Mouse (Mus musculus) liver, postnatal 0 days (tissue): ENCODE measurements at regions not wholly inside any gene's neighbourhood (a gene's known extent, or its start where the extent isn't known, plus 50 kb on each side); places are given as distances from the start of the nearest gene placed in this dataset.

ENCODE experiments used
- ATAC-seq: fragments of 200-750 bp; cut with Nextera tagmentation; 2 replicates; pipeline ENCODE4 v1.8.0; 2017; ENCODE audit warnings: mild to moderate bottlenecking, moderate library complexity
- DNase-seq: peaks from one replicate; pipeline ENCODE4 v3.0.0-alpha.2; 2016
- H3K27ac ChIP-seq: fragments of 300-500 bp; sonication (generic); 2 replicates; pipeline ENCODE4 v1.5.1; 2014; ENCODE audit warnings: antibody characterized with exemption, moderate library complexity, mild to moderate bottlenecking, low read depth
- H3K27me3 ChIP-seq: fragments of 300-500 bp; sonication (generic); 2 replicates; pipeline ENCODE4 v1.6.1; 2014; ENCODE audit warnings: low read length, control low read depth, mixed read lengths; ENCODE audit not compliant: insufficient read depth
- H3K36me3 ChIP-seq: fragments of 300-500 bp; sonication (generic); replicated peaks from 2 replicates; pipeline ENCODE4 v1.6.1; 2014; ENCODE audit warnings: mild to moderate bottlenecking, control low read depth, low read length, moderate library complexity, mixed read lengths; ENCODE audit not compliant: insufficient read depth
- H3K4me1 ChIP-seq: fragments of 300-500 bp; sonication (generic); 2 replicates; pipeline ENCODE4 v1.6.1; 2014; ENCODE audit warnings: antibody characterized with exemption, mild to moderate bottlenecking, control low read depth; ENCODE audit not compliant: insufficient read depth
- H3K4me2 ChIP-seq: fragments of 300-500 bp; sonication (generic); 2 replicates; pipeline ENCODE4 v1.6.1; 2014; ENCODE audit warnings: low read depth, mild to moderate bottlenecking, low read length, moderate library complexity, mixed read lengths
- H3K4me3 ChIP-seq: fragments of 300-500 bp; sonication (generic); 2 replicates; pipeline ENCODE4 v1.5.1; 2014; ENCODE audit warnings: low read depth, low read length
- H3K9ac ChIP-seq: fragments of 300-500 bp; sonication (generic); replicated peaks from 2 replicates; pipeline ENCODE4 v1.6.1; 2014; ENCODE audit warnings: mild to moderate bottlenecking, moderate library complexity
- H3K9me3 ChIP-seq: fragments of 300-500 bp; sonication (generic); 2 replicates; pipeline ENCODE4 v1.6.1; 2016; ENCODE audit warnings: mild to moderate bottlenecking, control low read depth, low read length, mixed read lengths
- CTCF ChIP-seq: sonication (generic); IDR thresholded peaks from 2 replicates; pipeline ENCODE4 v1.5.1; 2016; ENCODE audit warnings: antibody characterized with exemption, low read depth
- EP300 ChIP-seq: IDR thresholded peaks from 2 replicates; pipeline ENCODE4 v1.6.1; 2016; ENCODE audit warnings: antibody characterized with exemption, low read depth, mild to moderate bottlenecking
- WGBS: fragments of 180-500 bp; shearing (Covaris S2); extraction: QIAGEN DNeasy Blood & Tissue Kit; methylation state at CpG from one replicate; pipeline ENCODE4 v1.1.7; 2014; ENCODE audit not compliant: insufficient replicate concordance; 5-methylcytosine and 5-hydroxymethylcytosine counted together

GRCm38 (mm10) chr9:122642913-122643312 lies 104.2 kb upstream of the Topaz1 start:
- Histone ChIP-seq H3K4me2 (no peak overlapping the region), H3K9ac (no peak overlapping the region), H3K4me1 (no peaks in the 10 kb centered on the region), H3K27me3 (no peaks in the 10 kb centered on the region), H3K36me3 (no peaks in the 10 kb centered on the region), H3K27ac (no peak overlapping the region), H3K4me3 (no peak overlapping the region), H3K9me3 (no peaks in the 10 kb centered on the region)
- TF ChIP-seq EP300 (no peak), CTCF (no peak)
- no peak for ATAC-seq
- DNase-seq = no peak
- 40% methylated on average over 7 of the region's 7 CpGs for WGBS

DNA sequence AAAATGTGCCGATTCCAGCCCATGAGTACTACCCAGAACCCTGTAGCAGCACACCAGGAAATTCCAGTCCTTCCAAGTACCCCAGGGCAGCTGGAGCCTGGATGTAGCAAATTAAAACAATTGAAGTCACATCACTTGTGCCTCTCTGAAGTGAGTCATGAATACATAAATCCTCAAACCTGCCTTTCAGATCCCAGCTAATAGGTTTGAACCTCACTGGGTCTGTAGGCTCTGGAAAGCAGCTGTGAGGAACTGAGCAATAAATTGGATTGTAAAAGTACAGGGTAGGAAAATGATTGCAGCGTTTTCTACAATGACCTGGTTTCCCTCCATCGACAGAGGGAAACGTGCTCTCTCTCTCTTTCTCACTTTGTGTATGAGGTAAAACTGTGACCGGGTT lies 101.6 kb upstream of the Topaz1 start:
- H3K9ac ChIP-seq = no peak overlapping the region
- no peak overlapping the region for H3K4me3 ChIP-seq
- WGBS = 53% methylated on average over 5 of the region's 5 CpGs
- no peak for DNase-seq
- TF ChIP-seq EP300 (no peak), CTCF (no peak)
- no peaks in the 10 kb centered on the region for H3K4me1 ChIP-seq
- H3K36me3 ChIP-seq = no peaks in the 10 kb centered on the region
- H3K4me2 ChIP-seq = no peak overlapping the region
- no peak overlapping the region for H3K27ac ChIP-seq
- no peaks in the 10 kb centered on the region for H3K9me3 ChIP-seq
- ATAC-seq = no peak
- H3K27me3 ChIP-seq = no peaks in the 10 kb centered on the region

- DNase-seq = no peak
- H3K4me1 ChIP-seq = no peaks in the 10 kb centered on the region
- 83% methylated on average over 3 of the region's 3 CpGs for WGBS
Measured at GRCm38 (mm10) chr9:122650862-122651261, 96.3 kb upstream of the Topaz1 start.

GRCm38 (mm10) chr9:122655583-122655982 lies 91.6 kb upstream of the Topaz1 start:
- 35% methylated on average over 16 of the region's 17 CpGs for WGBS
- no peak for DNase-seq
- H3K4me1 ChIP-seq = no peaks in the 10 kb centered on the region
- H3K9ac ChIP-seq = no peak overlapping the region
- H3K27me3 ChIP-seq = no peaks in the 10 kb centered on the region
- no peak for ATAC-seq
- no peaks in the 10 kb centered on the region for H3K9me3 ChIP-seq
- no peak overlapping the region for H3K4me3 ChIP-seq
- TF ChIP-seq EP300 (no peak), CTCF (no peak)
- no peaks in the 10 kb centered on the region for H3K36me3 ChIP-seq
- no peak overlapping the region for H3K27ac ChIP-seq
- H3K4me2 ChIP-seq = no peak overlapping the region

More at GRCm38 (mm10) chr9:122650862-122651261, 96.3 kb upstream of the Topaz1 start:
- Histone ChIP-seq H3K4me3 (no peak overlapping the region), H3K27ac (no peak overlapping the region), H3K9me3 (no peaks in the 10 kb centered on the region), H3K9ac (no peak overlapping the region), H3K4me2 (no peak overlapping the region), H3K36me3 (no peaks in the 10 kb centered on the region), H3K27me3 (no peaks in the 10 kb centered on the region)
- ATAC-seq = no peak
- TF ChIP-seq CTCF (no peak), EP300 (no peak)

DNA sequence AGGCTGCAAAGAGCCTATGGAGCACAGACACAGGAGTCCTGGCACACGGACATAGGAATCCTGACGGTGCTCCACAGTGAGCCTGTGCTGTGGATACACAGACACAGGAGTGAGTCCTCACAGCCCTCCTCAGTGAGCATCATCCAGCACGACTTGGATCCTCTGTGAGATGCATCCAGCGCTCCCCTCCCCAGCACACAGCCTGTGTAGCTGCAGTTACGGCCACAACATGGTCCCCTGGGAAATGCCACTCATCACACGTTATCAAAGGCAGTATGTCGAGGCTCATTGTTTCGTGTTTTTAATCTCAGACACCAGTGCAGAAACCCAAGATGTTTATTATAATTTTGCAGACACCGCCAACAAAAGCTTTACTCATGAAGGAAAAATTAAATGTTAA lies 87.1 kb upstream of the Topaz1 start:
- no peak overlapping the region for H3K9ac ChIP-seq
- H3K4me1 ChIP-seq = no peaks in the 10 kb centered on the region
- no peaks in the 10 kb centered on the region for H3K27me3 ChIP-seq
- no peak overlapping the region for H3K4me3 ChIP-seq
- no peak overlapping the region for H3K4me2 ChIP-seq
- no peak overlapping the region for H3K27ac ChIP-seq
- DNase-seq (no peak), ATAC-seq (no peak)
- no peaks in the 10 kb centered on the region for H3K9me3 ChIP-seq
- TF ChIP-seq CTCF = no peak
- no peak for TF ChIP-seq EP300
- WGBS = 59% methylated on average over 9 of the region's 9 CpGs
- no peaks in the 10 kb centered on the region for H3K36me3 ChIP-seq

GRCm38 (mm10) chr9:122666978-122667645 lies 80.0 kb upstream of the Topaz1 start:
- no peak for DNase-seq
- WGBS = 52% methylated on average over 3 of the region's 5 CpGs

DNA sequence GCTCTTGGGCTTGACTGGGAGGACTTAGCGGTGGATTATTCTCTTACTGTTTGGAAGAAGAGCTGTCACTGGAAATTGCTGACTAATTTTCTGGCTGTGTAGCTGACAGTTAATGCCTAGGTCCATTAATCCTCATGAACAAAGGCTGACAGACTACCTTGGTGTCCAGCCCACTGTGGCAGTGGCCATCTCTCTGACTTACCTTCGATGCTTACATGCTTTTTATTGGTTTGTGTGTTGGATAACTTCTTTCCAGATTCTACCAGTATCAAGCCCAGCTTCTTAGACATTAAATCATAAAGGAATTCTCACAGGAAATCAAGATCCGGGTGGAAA lies 79.5 kb upstream of the Topaz1 start:
- Histone ChIP-seq H3K27me3 (no peaks in the 10 kb centered on the region), H3K9ac (no peak overlapping the region), H3K27ac (no peak overlapping the region), H3K4me3 (no peak overlapping the region), H3K36me3 (no peaks in the 10 kb centered on the region), H3K4me1 (no peaks in the 10 kb centered on the region), H3K9me3 (no peaks in the 10 kb centered on the region), H3K4me2 (no peak overlapping the region)
- DNase-seq (no peak), ATAC-seq (no peak)
- WGBS = 63% methylated on average over 3 of the region's 3 CpGs
- TF ChIP-seq EP300 (no peak), CTCF (no peak)

More at GRCm38 (mm10) chr9:122666978-122667645, 80.0 kb upstream of the Topaz1 start:
- no peaks in the 10 kb centered on the region for H3K9me3 ChIP-seq
- no peak overlapping the region for H3K9ac ChIP-seq
- no peaks in the 10 kb centered on the region for H3K36me3 ChIP-seq
- no peak for ATAC-seq
- H3K4me3 ChIP-seq = no peak overlapping the region
- H3K4me1 ChIP-seq = no peaks in the 10 kb centered on the region
- TF ChIP-seq EP300 = no peak
- H3K27ac ChIP-seq = no peak overlapping the region
- no peak overlapping the region for H3K4me2 ChIP-seq
- no peaks in the 10 kb centered on the region for H3K27me3 ChIP-seq
